8 mouse cellular contexts compared by ENCODE assay signal in genomic region chr7:45589173-45589572, GRCm38 (mm10). TPM values are rescaled to one million over a fixed set of nuclear protein-coding genes. Genes with fewer than 3 reads are reported as not detected.
DNase-seq lines count a peak whose midpoint lies in the region; ATAC-seq and TF ChIP-seq lines count a peak whose summit lies in the region.

No protein-coding gene starts in this region.

- peak overlapping the region; percentile 55 for H3K4me2 ChIP-seq in forebrain, embryonic 16.5 days (ENCODE audit: low read length)
- H3K4me2 ChIP-seq in lung, embryonic 14.5 days = peak overlapping the region; percentile 58

- peak; percentile 96 for DNase-seq in ES-E14 (ENCODE audit: low read depth, low spot score)
- peak; percentile 94 to 97 for DNase-seq in cerebellum, adult 18-20 months
- peak; percentile 89 to 93 for DNase-seq in heart, postnatal 36 days
- peak; percentile 94 to 99 for DNase-seq in layer of hippocampus, adult 2 months (ENCODE audit: low spot score in 2 of 2)
- DNase-seq in lung, embryonic 14.5 days = peak; percentile 97
- peak; percentile 94 for DNase-seq in ovary, adult 18-20 months (ENCODE audit: low spot score)
- DNase-seq in thymus, postnatal 0 days (ENCODE audit: low spot score) = peak; percentile 79

- H3K27ac ChIP-seq in ES-E14 (ENCODE audit: insufficient read depth, low read depth, low read length, poor library complexity, severe bottlenecking) = no peak overlapping the region
- peak overlapping the region; percentile 42 for H3K27ac ChIP-seq in forebrain, embryonic 16.5 days (ENCODE audit: low read length)
- peak overlapping the region; percentile 87 for H3K27ac ChIP-seq in layer of hippocampus, adult 2 months
- H3K27ac ChIP-seq in lung, embryonic 14.5 days (ENCODE audit: low read depth) = no peak overlapping the region

- in situ Hi-C loops in ES-E14 (cut with MboI; ENCODE audit: low sequenced_read_pairs in 2 of 2, unreplicated experiment in 2 of 2) = no loop called here

- no peak overlapping the region for H3K9ac ChIP-seq in ES-E14 (ENCODE audit: insufficient read depth, low read depth, low read length, poor library complexity, severe bottlenecking)
- peak overlapping the region; percentile 63 for H3K9ac ChIP-seq in forebrain, embryonic 16.5 days (replicated peaks; ENCODE audit: low read depth, low read length)
- H3K9ac ChIP-seq in lung, embryonic 14.5 days = peak overlapping the region; percentile 23; the same call in 1 of the 2 replicates

- 3% methylated on average over 19 of the region's 19 CpGs for WGBS in forebrain, embryonic 16.5 days
- WGBS in lung, embryonic 14.5 days = 3% methylated on average over 19 of the region's 19 CpGs

- intact Hi-C loops in heart, postnatal 36 days (cut with DNase I) = loop anchor here (1.0 kb wide), 1 partner anchor 33 kb away; no protein-coding TSS in a partner anchor

- peak; percentile 86 for TF ChIP-seq CTCF in layer of hippocampus, adult 2 months (conservative IDR thresholded peaks at IDR 0.05)
- peak; percentile 91 for TF ChIP-seq CTCF in lung, embryonic 14.5 days (IDR thresholded peaks at IDR 0.05; ENCODE audit: low read depth)

- ATAC-seq in forebrain, embryonic 16.5 days = peak; percentile 100
- ATAC-seq in lung, embryonic 14.5 days (ENCODE audit: insufficient read depth) = peak; percentile 98

- peaks cover 23% of the 10 kb centered on the region; the same call in 1 of the 2 replicates for H3K36me3 ChIP-seq in ES-E14 (ENCODE audit: control insufficient read depth, insufficient read depth, low read length, poor library complexity, severe bottlenecking)
- no peaks in the 10 kb centered on the region; the same call in 1 of the 2 replicates for H3K36me3 ChIP-seq in forebrain, embryonic 16.5 days (ENCODE audit: control insufficient read depth, insufficient read depth)
- peaks cover 27% of the 10 kb centered on the region; the same call in 1 of the 2 replicates for H3K36me3 ChIP-seq in lung, embryonic 14.5 days (ENCODE audit: insufficient read depth)

- no peaks in the 10 kb centered on the region for H3K9me3 ChIP-seq in ES-E14 (ENCODE audit: control insufficient read depth, insufficient read depth, low read depth, low read length)
- no peaks in the 10 kb centered on the region for H3K9me3 ChIP-seq in forebrain, embryonic 16.5 days (ENCODE audit: control insufficient read depth, low read length)
- H3K9me3 ChIP-seq in lung, embryonic 14.5 days (ENCODE audit: low read depth, low read length) = no peaks in the 10 kb centered on the region

- H3K27me3 ChIP-seq in forebrain, embryonic 16.5 days (replicated peaks; ENCODE audit: control insufficient read depth, insufficient read depth, low read length) = no peaks in the 10 kb centered on the region
- no peaks in the 10 kb centered on the region for H3K27me3 ChIP-seq in lung, embryonic 14.5 days (ENCODE audit: insufficient read depth, low read length)

- H3K4me3 ChIP-seq in ES-E14 (ENCODE audit: insufficient read depth in 1 of 2, low read depth in 1 of 2, low read length in 2 of 2, poor library complexity in 1 of 2, severe bottlenecking in 1 of 2) = peak overlapping the region; percentile 27 to 28; a peak in 3 of 4 replicates
- H3K4me3 ChIP-seq in forebrain, embryonic 16.5 days (replicated peaks; ENCODE audit: low read length) = peak overlapping the region; percentile 38
- H3K4me3 ChIP-seq in layer of hippocampus, adult 2 months = peak overlapping the region; percentile 49
- peak overlapping the region; percentile 26 for H3K4me3 ChIP-seq in lung, embryonic 14.5 days (ENCODE audit: low read depth, low read length)

- H3K4me1 ChIP-seq in ES-E14 (ENCODE audit: control insufficient read depth in 2 of 2, insufficient read depth in 2 of 2, low read length in 2 of 2, poor library complexity in 1 of 2) = peaks cover 2 to 4% of the 10 kb centered on the region in 2 experiments; a peak in 1 of 4 replicates
- H3K4me1 ChIP-seq in forebrain, embryonic 16.5 days (replicated peaks; ENCODE audit: control insufficient read depth, insufficient read depth, low read length) = peaks cover 9% of the 10 kb centered on the region
- no peaks in the 10 kb centered on the region for H3K4me1 ChIP-seq in lung, embryonic 14.5 days (ENCODE audit: insufficient read depth)

TF ChIP-seq in ES-E14, 5 proteins besides CTCF, POLR2A, EP300 and RAD21:
- TF ChIP-seq MAFK (IDR thresholded peaks at IDR 0.05; ENCODE audit: insufficient read depth, low read depth, low read length) (no peak), ZC3H11A (IDR thresholded peaks at IDR 0.05; ENCODE audit: borderline replicate concordance, low read depth, low read length) (peak; percentile 83), ZNF384 (IDR thresholded peaks at IDR 0.05; ENCODE audit: low read depth, low read length) (no peak), CHD2 (IDR thresholded peaks at IDR 0.05; ENCODE audit: low read depth, low read length) (no peak), HCFC1 (IDR thresholded peaks at IDR 0.05; ENCODE audit: borderline replicate concordance, insufficient read depth, low read length) (peak; percentile 98)

RNA-seq across cellular contexts. Expression of gene Bcat2, which starts 19.2 kb away (rescaled TPM):
- total RNA-seq in ES-E14 (2012; rRNA removed) = 60.3 and 87.7 TPM in 2 replicates
- polyA plus RNA-seq in forebrain, embryonic 16.5 days (2015; fragmentation: Nextera tagmentation; extraction: Ambion mirVana) = 24.2 and 24.5 TPM in 2 replicates
- total RNA-seq in heart, postnatal 36 days (2021) = 100 to 1,000 TPM; 232 to 235 TPM
- total RNA-seq in layer of hippocampus, adult 2 months (2021) = 10 to 100 TPM; 20.6 to 28.2 TPM
- polyA plus RNA-seq in lung, embryonic 14.5 days (2014; fragmentation: Nextera tagmentation; extraction: Ambion mirVana) = 48.9 and 53.4 TPM in 2 replicates
- 86.5 and 87.3 TPM in 2 replicates for polyA plus RNA-seq in thymus, postnatal 0 days (2015; fragmentation: Nextera tagmentation; extraction: Ambion mirVana)

RNA-seq across cellular contexts. Expression of gene Fgf21, which starts 26.1 kb away (rescaled TPM):
- total RNA-seq in ES-E14 (2012; rRNA removed) = 0.67 and 1.1 TPM in 2 replicates
- polyA plus RNA-seq in forebrain, embryonic 16.5 days (2015; fragmentation: Nextera tagmentation; extraction: Ambion mirVana) = not detected in 2 replicates
- not detected for total RNA-seq in heart, postnatal 36 days (2021)
- not detected for total RNA-seq in layer of hippocampus, adult 2 months (2021)
- polyA plus RNA-seq in lung, embryonic 14.5 days (2014; fragmentation: Nextera tagmentation; extraction: Ambion mirVana) = not detected in 2 replicates
- 17.5 and 20.5 TPM in 2 replicates for polyA plus RNA-seq in thymus, postnatal 0 days (2015; fragmentation: Nextera tagmentation; extraction: Ambion mirVana)

RNA-seq across cellular contexts. Expression of gene Fut1, which starts 27.9 kb away (rescaled TPM):
- total RNA-seq in ES-E14 (2012; rRNA removed) = 0.49 and 2.5 TPM in 2 replicates
- not detected in 2 replicates for polyA plus RNA-seq in forebrain, embryonic 16.5 days (2015; fragmentation: Nextera tagmentation; extraction: Ambion mirVana)
- total RNA-seq in heart, postnatal 36 days (2021) = not detected
- total RNA-seq in layer of hippocampus, adult 2 months (2021) = not detected
- 0.13 and 0.58 TPM in 2 replicates for polyA plus RNA-seq in lung, embryonic 14.5 days (2014; fragmentation: Nextera tagmentation; extraction: Ambion mirVana)
- polyA plus RNA-seq in thymus, postnatal 0 days (2015; fragmentation: Nextera tagmentation; extraction: Ambion mirVana) = 1.4 and 3.2 TPM in 2 replicates

RNA-seq across cellular contexts. Expression of gene Izumo1, which starts 32.4 kb away (rescaled TPM):
- total RNA-seq in ES-E14 (2012; rRNA removed) = 0.31 and 0.63 TPM in 2 replicates
- not detected in 2 replicates for polyA plus RNA-seq in forebrain, embryonic 16.5 days (2015; fragmentation: Nextera tagmentation; extraction: Ambion mirVana)
- under 1 TPM in 1 of 2 experiments, not detected in 1; 0.30 TPM for total RNA-seq in heart, postnatal 36 days (2021)
- not detected for total RNA-seq in layer of hippocampus, adult 2 months (2021)
- polyA plus RNA-seq in lung, embryonic 14.5 days (2014; fragmentation: Nextera tagmentation; extraction: Ambion mirVana) = 0.28 and 0.35 TPM in 2 replicates
- 0.08 and 0.16 TPM in 2 replicates for polyA plus RNA-seq in thymus, postnatal 0 days (2015; fragmentation: Nextera tagmentation; extraction: Ambion mirVana)

RNA-seq across cellular contexts. Expression of gene Hsd17b14, which starts 34.5 kb away (rescaled TPM):
- total RNA-seq in ES-E14 (2012; rRNA removed) = 32.5 and 33.0 TPM in 2 replicates
- polyA plus RNA-seq in forebrain, embryonic 16.5 days (2015; fragmentation: Nextera tagmentation; extraction: Ambion mirVana) = not detected in 2 replicates
- under 1 TPM; 0.41 to 0.67 TPM for total RNA-seq in heart, postnatal 36 days (2021)
- not detected for total RNA-seq in layer of hippocampus, adult 2 months (2021)
- 0.57 and 0.66 TPM in 2 replicates for polyA plus RNA-seq in lung, embryonic 14.5 days (2014; fragmentation: Nextera tagmentation; extraction: Ambion mirVana)
- polyA plus RNA-seq in thymus, postnatal 0 days (2015; fragmentation: Nextera tagmentation; extraction: Ambion mirVana) = 1.1 and 1.2 TPM in 2 replicates

Comparison
In these comparisons a context has a peak if more than half of its experiments do, and no peak if none do; other contexts are left out.
1. H3K27ac ChIP-seq: peak in forebrain, embryonic 16.5 days (single experiment) and layer of hippocampus, adult 2 months (single experiment); none in ES-E14 (single experiment) and lung, embryonic 14.5 days (single experiment).
2. Peak in every context shown above with its lines, with median percentiles within 50 percentile points of each other: DNase-seq and H3K4me3 ChIP-seq.